Mouse (Mus musculus): ENCODE data around the gene Tifab. TPM values are rescaled to one million over a fixed set of nuclear protein-coding genes. Genes with fewer than 3 reads are reported as not detected.
A peak's percentile ranks its signal among the peaks of the same experiment; 100 is the strongest.

Gene Tifab
- polyA plus RNA-seq, 1 experiment: 20.8 TPM

DNA sequence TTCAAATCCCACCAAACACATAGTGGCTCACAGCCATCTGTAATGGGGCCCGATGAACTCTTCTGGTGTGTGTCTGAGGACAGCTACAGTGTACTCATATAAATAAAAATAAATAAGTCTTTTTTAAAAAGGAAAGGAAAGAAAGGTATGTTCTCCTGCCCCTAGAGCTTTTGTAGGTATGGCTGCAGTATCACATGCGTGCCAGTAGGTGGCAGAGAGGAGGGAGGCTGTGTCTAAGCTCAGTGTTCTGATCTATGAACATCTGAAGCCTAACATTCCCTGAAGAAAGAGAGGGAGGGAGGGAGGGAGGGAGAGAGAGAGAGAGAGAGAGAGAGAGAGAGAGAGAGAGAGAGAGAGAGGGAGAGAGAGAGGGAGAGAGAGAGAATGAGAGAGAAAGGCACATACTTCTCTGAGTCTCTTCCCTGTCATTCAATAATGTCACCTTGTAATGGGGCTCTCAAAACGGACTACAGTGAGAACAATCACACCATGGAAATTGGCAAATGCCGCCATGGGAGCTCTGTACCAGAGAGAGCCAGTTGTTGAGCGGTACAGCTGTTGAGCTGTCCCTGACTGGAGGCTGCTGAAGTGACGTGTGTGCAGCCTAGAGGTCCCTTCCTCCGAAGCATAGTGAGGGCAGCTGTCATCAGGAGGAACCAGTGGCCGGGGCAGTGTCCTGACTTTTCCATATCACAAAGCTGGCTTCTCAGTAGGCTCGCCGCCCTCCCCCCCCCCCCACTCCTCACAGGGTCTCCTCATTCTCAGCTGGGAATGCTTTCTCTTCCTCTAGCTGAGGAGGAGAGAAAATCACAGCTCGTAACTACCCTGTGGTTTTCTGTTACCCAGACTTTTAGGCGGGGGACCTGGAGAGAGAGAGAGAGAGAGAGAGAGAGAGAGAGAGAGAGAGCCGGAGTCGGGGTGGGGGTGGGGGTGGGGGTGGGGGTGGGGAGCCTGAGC, 11.0 kb downstream of the Tifab start:
- TF ChIP-seq POLR2A (IDR thresholded peaks at IDR 0.05; ENCODE audit: low read depth, low read length) (no peak), CTCF (IDR thresholded peaks at IDR 0.05; ENCODE audit: extremely low read depth, insufficient read depth, insufficient read length, insufficient replicate concordance) (peak; percentile 58; the same call in 1 of the 2 replicates)
- H3K27me3 ChIP-seq (ENCODE audit: control insufficient read depth, insufficient read depth, low read length): no peaks in the 10 kb centered on the region
- no peak overlapping the region for H3K4me3 ChIP-seq (ENCODE audit: extremely low read depth, insufficient read depth, insufficient read length)
- WGBS: 25% methylated on average over 13 of the region's 14 CpGs
- DNase-seq (ENCODE audit: low read depth in 1 of 2, low spot score in 2 of 2): peak in 1 of 2 experiments; percentile 36
- H3K27ac ChIP-seq (ENCODE audit: insufficient read depth, low read length): no peak overlapping the region
- H3K36me3 ChIP-seq (ENCODE audit: control insufficient read depth, insufficient read depth, low read length): no peaks in the 10 kb centered on the region
- peaks cover 19% of the 10 kb centered on the region; the same call in 1 of the 2 replicates for H3K4me1 ChIP-seq (ENCODE audit: control insufficient read depth, insufficient read depth, insufficient read length)

DNA sequence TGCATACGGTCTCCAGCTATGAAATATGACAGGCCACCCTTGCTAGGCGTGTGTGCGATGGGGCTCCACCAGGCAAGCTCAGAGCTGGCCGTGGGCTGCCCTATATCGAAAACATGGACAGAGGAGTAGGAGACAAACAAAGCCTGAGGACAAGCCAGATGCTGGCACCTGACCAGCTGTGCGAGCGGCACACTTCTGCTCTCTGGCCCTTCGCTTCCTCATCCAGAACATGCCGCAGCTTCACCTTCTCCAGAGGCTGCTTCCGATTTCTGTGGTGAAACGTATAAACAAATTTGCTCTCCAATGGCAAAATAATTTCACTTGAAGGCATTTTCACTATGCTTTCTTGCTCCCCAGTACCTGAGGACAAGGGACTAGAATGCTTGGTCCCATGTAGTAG, 13.1 kb downstream of the Tifab start:
- 44% methylated on average over 11 of the region's 11 CpGs for WGBS
- peaks cover 20% of the 10 kb centered on the region; the same call in 1 of the 2 replicates for H3K4me1 ChIP-seq (ENCODE audit: control insufficient read depth, insufficient read depth, insufficient read length)
- H3K27me3 ChIP-seq (ENCODE audit: control insufficient read depth, insufficient read depth, low read length): no peaks in the 10 kb centered on the region
- TF ChIP-seq CTCF (IDR thresholded peaks at IDR 0.05; ENCODE audit: extremely low read depth, insufficient read depth, insufficient read length, insufficient replicate concordance) (no peak), POLR2A (IDR thresholded peaks at IDR 0.05; ENCODE audit: low read depth, low read length) (no peak)
- H3K27ac ChIP-seq (ENCODE audit: insufficient read depth, low read length): 0 out of 2 replicates have a peak overlapping the region, but pooled peaks have one; percentile 15
- DNase-seq (ENCODE audit: low read depth in 1 of 2, low spot score in 2 of 2): no peak
- no peaks in the 10 kb centered on the region for H3K36me3 ChIP-seq (ENCODE audit: control insufficient read depth, insufficient read depth, low read length)
- no peak overlapping the region for H3K4me3 ChIP-seq (ENCODE audit: extremely low read depth, insufficient read depth, insufficient read length)

DNA sequence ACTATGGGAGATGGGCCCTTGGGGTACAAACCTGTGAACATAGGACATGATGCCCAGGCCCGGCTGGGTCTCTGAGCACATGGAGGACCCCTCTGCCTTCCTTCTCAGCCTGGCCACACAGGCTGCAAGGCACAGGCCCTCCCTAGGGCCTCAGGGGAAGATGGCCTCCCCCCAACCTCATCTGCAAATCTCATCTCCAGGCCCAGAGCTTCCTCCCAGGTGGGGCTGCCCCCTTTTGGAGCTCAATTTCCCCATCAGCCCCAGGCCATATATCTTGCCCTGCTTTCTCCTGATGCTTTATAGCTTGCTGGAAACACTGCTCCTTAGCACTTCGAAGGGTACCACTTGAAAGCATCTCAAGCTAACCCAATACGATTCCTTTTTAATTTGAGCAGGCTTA, 14.3 kb downstream of the Tifab start:
- WGBS: 70% methylated on average over 3 of the region's 3 CpGs
- TF ChIP-seq POLR2A (IDR thresholded peaks at IDR 0.05; ENCODE audit: low read depth, low read length) (no peak), CTCF (IDR thresholded peaks at IDR 0.05; ENCODE audit: extremely low read depth, insufficient read depth, insufficient read length, insufficient replicate concordance) (no peak)
- no peaks in the 10 kb centered on the region for H3K27me3 ChIP-seq (ENCODE audit: control insufficient read depth, insufficient read depth, low read length)
- H3K36me3 ChIP-seq (ENCODE audit: control insufficient read depth, insufficient read depth, low read length): no peaks in the 10 kb centered on the region
- H3K4me1 ChIP-seq (ENCODE audit: control insufficient read depth, insufficient read depth, insufficient read length): peaks cover 17% of the 10 kb centered on the region; the same call in 1 of the 2 replicates
- H3K27ac ChIP-seq (ENCODE audit: insufficient read depth, low read length): no peak overlapping the region
- H3K4me3 ChIP-seq (ENCODE audit: extremely low read depth, insufficient read depth, insufficient read length): no peak overlapping the region
- DNase-seq (ENCODE audit: low read depth in 1 of 2, low spot score in 2 of 2): no peak

DNA sequence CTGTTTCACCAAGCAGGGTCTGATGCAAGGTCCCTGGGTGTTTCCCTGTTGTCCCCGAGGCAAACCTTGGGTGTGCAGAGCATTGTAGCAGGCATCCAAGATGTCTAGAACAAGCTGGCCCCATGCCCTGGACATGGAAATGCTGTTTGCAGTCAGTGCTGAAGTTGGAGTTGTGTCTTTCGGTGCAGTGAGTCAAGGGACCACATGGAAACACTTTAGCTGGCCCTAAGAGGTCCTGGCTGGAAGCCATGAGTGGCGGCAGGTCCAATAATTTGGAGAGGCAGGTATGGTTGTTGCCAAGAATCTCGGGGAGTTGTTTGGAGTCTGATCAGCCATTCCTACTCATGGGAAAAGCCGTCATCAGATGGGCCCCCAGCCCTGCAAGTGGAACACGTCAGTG, 14.9 kb downstream of the Tifab start:
- no peak overlapping the region for H3K27ac ChIP-seq (ENCODE audit: insufficient read depth, low read length)

DNA sequence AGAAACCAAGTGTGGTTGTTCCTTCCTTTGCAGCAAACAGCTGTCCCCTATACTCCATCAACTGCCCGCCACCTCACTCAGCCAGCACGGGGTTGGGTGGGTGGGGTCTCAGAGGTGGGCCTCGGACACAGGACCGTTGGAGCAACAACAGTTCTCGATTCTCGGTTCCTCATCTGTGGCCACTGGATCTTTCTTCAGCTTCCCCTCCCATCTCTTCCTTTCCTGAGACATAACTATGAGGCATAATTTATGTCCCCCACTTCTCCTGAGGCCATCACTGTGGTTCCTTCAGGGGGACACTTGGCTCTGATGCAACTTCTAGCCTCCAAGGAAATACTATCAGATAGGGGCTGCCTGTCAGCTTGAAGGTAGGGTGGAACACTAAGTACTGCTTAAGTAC, 15.8 kb downstream of the Tifab start:
- TF ChIP-seq POLR2A (IDR thresholded peaks at IDR 0.05; ENCODE audit: low read depth, low read length): no peak
- peaks cover 22% of the 10 kb centered on the region; the same call in 1 of the 2 replicates for H3K4me1 ChIP-seq (ENCODE audit: control insufficient read depth, insufficient read depth, insufficient read length)
- no peaks in the 10 kb centered on the region for H3K36me3 ChIP-seq (ENCODE audit: control insufficient read depth, insufficient read depth, low read length)
- no peak overlapping the region for H3K4me3 ChIP-seq (ENCODE audit: extremely low read depth, insufficient read depth, insufficient read length)
- no peak for DNase-seq (ENCODE audit: low read depth in 1 of 2, low spot score in 2 of 2)
- no peak overlapping the region for H3K27ac ChIP-seq (ENCODE audit: insufficient read depth, low read length)
- H3K27me3 ChIP-seq (ENCODE audit: control insufficient read depth, insufficient read depth, low read length): no peaks in the 10 kb centered on the region
- WGBS: 15% methylated on average over 6 of the region's 6 CpGs

More for the DNA sequence above, 14.9 kb downstream of the Tifab start:
- H3K4me1 ChIP-seq (ENCODE audit: control insufficient read depth, insufficient read depth, insufficient read length): peaks cover 22% of the 10 kb centered on the region; the same call in 1 of the 2 replicates
- H3K4me3 ChIP-seq (ENCODE audit: extremely low read depth, insufficient read depth, insufficient read length): no peak overlapping the region
- no peaks in the 10 kb centered on the region for H3K36me3 ChIP-seq (ENCODE audit: control insufficient read depth, insufficient read depth, low read length)
- DNase-seq (ENCODE audit: low read depth in 1 of 2, low spot score in 2 of 2): no peak
- no peak for TF ChIP-seq POLR2A (IDR thresholded peaks at IDR 0.05; ENCODE audit: low read depth, low read length)
- TF ChIP-seq CTCF (IDR thresholded peaks at IDR 0.05; ENCODE audit: extremely low read depth, insufficient read depth, insufficient read length, insufficient replicate concordance): no peak
- no peaks in the 10 kb centered on the region for H3K27me3 ChIP-seq (ENCODE audit: control insufficient read depth, insufficient read depth, low read length)
- 74% methylated on average over 6 of the region's 6 CpGs for WGBS

DNA sequence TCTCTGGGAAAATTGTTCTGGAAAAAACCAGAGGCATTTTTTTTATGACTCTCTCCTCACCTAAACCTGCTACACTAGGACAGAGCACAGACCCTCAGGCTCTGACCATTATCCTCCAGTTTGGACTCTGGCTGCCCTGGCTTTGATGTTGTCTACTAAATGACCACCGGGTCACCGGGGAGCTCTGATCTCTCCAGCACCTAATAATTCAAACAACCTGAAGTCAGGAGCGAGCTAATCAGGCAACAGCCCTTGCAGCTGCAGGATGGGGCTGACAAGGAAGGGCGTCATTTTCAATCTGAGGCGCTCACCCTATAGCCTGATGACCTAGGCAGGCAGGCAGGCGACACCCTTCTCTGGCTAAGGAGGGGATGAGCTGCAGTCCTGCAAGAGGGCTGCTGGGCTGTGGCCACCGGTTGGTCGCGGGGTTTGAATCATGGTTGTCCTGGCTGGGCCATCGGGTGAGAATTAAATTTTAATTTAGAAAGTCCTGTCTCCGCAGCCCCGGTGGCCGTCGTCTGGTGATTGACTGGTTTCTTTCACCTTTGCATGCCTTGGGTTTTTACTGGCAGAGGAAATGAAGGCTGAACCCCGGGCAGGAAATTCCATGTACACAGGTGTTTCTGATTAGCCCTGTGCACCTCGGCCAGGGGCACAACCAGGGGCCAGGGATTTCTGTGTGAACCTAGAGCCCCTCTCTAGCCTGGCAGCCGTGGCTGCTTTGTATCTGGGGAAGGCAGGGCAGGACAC, 18.9 kb downstream of the Tifab start:
- Histone ChIP-seq H3K27me3 (ENCODE audit: control insufficient read depth, insufficient read depth, low read length) (no peaks in the 10 kb centered on the region), H3K27ac (ENCODE audit: insufficient read depth, low read length) (no peak overlapping the region), H3K4me3 (ENCODE audit: extremely low read depth, insufficient read depth, insufficient read length) (no peak overlapping the region), H3K36me3 (ENCODE audit: control insufficient read depth, insufficient read depth, low read length) (no peaks in the 10 kb centered on the region), H3K4me1 (ENCODE audit: control insufficient read depth, insufficient read depth, insufficient read length) (peaks cover 22% of the 10 kb centered on the region; the same call in 1 of the 2 replicates)
- WGBS: 15% methylated on average over 17 of the region's 17 CpGs
- DNase-seq (ENCODE audit: low read depth in 1 of 2, low spot score in 2 of 2): no peak
- TF ChIP-seq POLR2A (IDR thresholded peaks at IDR 0.05; ENCODE audit: low read depth, low read length) (no peak), CTCF (IDR thresholded peaks at IDR 0.05; ENCODE audit: extremely low read depth, insufficient read depth, insufficient read length, insufficient replicate concordance) (no peak)

Measured in spleen, adult 2 months (tissue).